Comparison of ENCODE assay signal across 11 mouse cellular contexts in genomic region chr5:19746865-19747514, GRCm38 (mm10).
A peak's percentile ranks its signal among the peaks of the same experiment; 100 is the strongest.
DNase-seq lines count a peak whose midpoint lies in the region; ATAC-seq and TF ChIP-seq lines count a peak whose summit lies in the region.
"Had no signal": no experiment of that assay in that cellular context is flagged by ENCODE, and none has a peak within 500 bp of the region (broad histone marks: within the 10 kb centered on the region; RNA-seq: fewer than 3 reads in every experiment).

No protein-coding gene starts in this region.

- H3K27me3 ChIP-seq in forebrain, embryonic 16.5 days (replicated peaks; ENCODE audit: control insufficient read depth, insufficient read depth, low read length), result no peaks in the 10 kb centered on the region
- H3K27me3 ChIP-seq in neural tube, embryonic 12.5 days (replicated peaks), result no peaks in the 10 kb centered on the region
- H3K27me3 ChIP-seq: CH12.LX had no signal

- no peak for TF ChIP-seq POLR2A in brain, embryonic 14.5 days (IDR thresholded peaks at IDR 0.05; ENCODE audit: borderline replicate concordance, extremely low read depth, insufficient read depth, insufficient read length, poor library complexity, severe bottlenecking)

- H3K36me3 ChIP-seq in forebrain, embryonic 16.5 days (ENCODE audit: control insufficient read depth, insufficient read depth), result no peaks in the 10 kb centered on the region
- no peaks in the 10 kb centered on the region for H3K36me3 ChIP-seq in neural tube, embryonic 12.5 days

- TF ChIP-seq CTCF in brain, embryonic 14.5 days (IDR thresholded peaks at IDR 0.05; ENCODE audit: borderline replicate concordance, extremely low read depth, insufficient read depth, insufficient read length), result no peak

- H3K9ac ChIP-seq in forebrain, embryonic 16.5 days (replicated peaks; ENCODE audit: low read depth, low read length), result 0 out of 2 replicates have a peak overlapping the region, but pooled peaks have one; percentile 34
- no peak overlapping the region for H3K9ac ChIP-seq in neural tube, embryonic 12.5 days
- H3K9ac ChIP-seq: lung, embryonic 14.5 days had no signal

- no peaks in the 10 kb centered on the region for H3K9me3 ChIP-seq in forebrain, embryonic 16.5 days (ENCODE audit: control insufficient read depth, low read length)
- H3K9me3 ChIP-seq in neural tube, embryonic 12.5 days, result no peaks in the 10 kb centered on the region

- H3K4me2 ChIP-seq in forebrain, embryonic 16.5 days (ENCODE audit: low read length), result peak overlapping the region; percentile 38
- peak overlapping the region; percentile 39 for H3K4me2 ChIP-seq in neural tube, embryonic 12.5 days (replicated peaks)
- H3K4me2 ChIP-seq: lung, embryonic 14.5 days had no signal

- 10% methylated on average over 12 of the region's 12 CpGs for WGBS in forebrain, embryonic 16.5 days
- 53% methylated on average over 12 of the region's 12 CpGs for WGBS in neural tube, embryonic 12.5 days

- H3K4me3 ChIP-seq in forebrain, embryonic 16.5 days (replicated peaks; ENCODE audit: low read length), result peak overlapping the region; percentile 27
- no peak overlapping the region for H3K4me3 ChIP-seq in neural tube, embryonic 12.5 days

- peak; percentile 55; the same call in 1 of the 2 replicates for ATAC-seq in forebrain, embryonic 16.5 days
- no peak for ATAC-seq in neural tube, embryonic 12.5 days (ENCODE audit: low FRiP score, low read depth)
- ATAC-seq in megakaryocyte, adult 5-6 weeks (ENCODE audit: poor library complexity, severe bottlenecking), result no peak

- DNase-seq in brain, embryonic 14.5 days (ENCODE audit: low read depth), result peak; percentile 71
- DNase-seq in layer of hippocampus, postnatal 14 days (ENCODE audit: low spot score in 2 of 2), result peak; percentile 6 to 28
- no peak for DNase-seq in adrenal gland, postnatal 36 days
- no peak for DNase-seq in thymus, postnatal 4 days
- DNase-seq in adrenal gland, adult 2 months, result no peak
- DNase-seq: cerebellum, adult 9-10 months; lung, embryonic 14.5 days had no signal

- H3K27ac ChIP-seq in forebrain, embryonic 16.5 days (ENCODE audit: low read length), result no peak overlapping the region
- H3K27ac ChIP-seq in neural tube, embryonic 12.5 days, result no peak overlapping the region

- peaks cover 10% of the 10 kb centered on the region for H3K4me1 ChIP-seq in forebrain, embryonic 16.5 days (replicated peaks; ENCODE audit: control insufficient read depth, insufficient read depth, low read length)
- peaks cover 5% of the 10 kb centered on the region; the same call in 1 of the 2 replicates for H3K4me1 ChIP-seq in neural tube, embryonic 12.5 days

Comparison
In these comparisons a context has a peak if more than half of its experiments do, and no peak if none do; other contexts are left out.
1. DNase-seq: peak in brain, embryonic 14.5 days (single experiment) and layer of hippocampus, postnatal 14 days (2 of 2); none in adrenal gland, postnatal 36 days (0 of 2), thymus, postnatal 4 days (single experiment) and adrenal gland, adult 2 months (single experiment).